Mouse (Mus musculus) skeletal muscle tissue, adult 2 months (tissue): ENCODE measurements around the gene Ccdc107.

Experiments used
- DNase-seq: peaks from one replicate; pipeline ENCODE4 v3.0.0-alpha.2; 2012; ENCODE audit warnings: low read depth, low spot score

Ccdc107 gene

GRCm38 (mm10) chr4:43492821-43493185 lies at the start of gene Ccdc107:
Gene Ccdc107 (plus strand): TSS chr4:43492900.
- peak; percentile 99 for DNase-seq

GRCm38 (mm10) chr4:43443511-43443910 lies 49.2 kb upstream of the Ccdc107 start:
- DNase-seq = no peak

- peak; percentile 66 for DNase-seq
Observed at GRCm38 (mm10) chr4:43447251-43447650, 45.4 kb upstream of the Ccdc107 start.

GRCm38 (mm10) chr4:43448554-43448953 lies 44.1 kb upstream of the Ccdc107 start:
- DNase-seq = no peak

GRCm38 (mm10) chr4:43452315-43452714 lies 40.4 kb upstream of the Ccdc107 start:
- no peak for DNase-seq

GRCm38 (mm10) chr4:43453413-43453812 lies 39.3 kb upstream of the Ccdc107 start:
- no peak for DNase-seq

GRCm38 (mm10) chr4:43454041-43454836 lies 38.5 kb upstream of the Ccdc107 start, which contains the start of gene Cd72:
Gene Cd72 (minus strand): TSS chr4:43454628.
- peak; percentile 36 for DNase-seq

GRCm38 (mm10) chr4:43456470-43456869 lies 36.2 kb upstream of the Ccdc107 start:
- no peak for DNase-seq

GRCm38 (mm10) chr4:43457124-43457523 lies 35.6 kb upstream of the Ccdc107 start:
- DNase-seq = no peak

- DNase-seq = no peak
Observed at GRCm38 (mm10) chr4:43463102-43463501, 29.6 kb upstream of the Ccdc107 start.

GRCm38 (mm10) chr4:43465935-43466334 lies 26.8 kb upstream of the Ccdc107 start:
- no peak for DNase-seq

GRCm38 (mm10) chr4:43466872-43467271 lies 25.8 kb upstream of the Ccdc107 start:
- no peak for DNase-seq

GRCm38 (mm10) chr4:43470301-43470700 lies 22.4 kb upstream of the Ccdc107 start:
- DNase-seq = no peak

GRCm38 (mm10) chr4:43473636-43474035 lies 19.1 kb upstream of the Ccdc107 start:
- no peak for DNase-seq

- DNase-seq = no peak
Observed at GRCm38 (mm10) chr4:43476604-43477003, 16.1 kb upstream of the Ccdc107 start.

GRCm38 (mm10) chr4:43477857-43478533 lies 14.7 kb upstream of the Ccdc107 start:
- peak; percentile 89 for DNase-seq

GRCm38 (mm10) chr4:43478534-43478858 lies 14.2 kb upstream of the Ccdc107 start:
- no peak for DNase-seq

- no peak for DNase-seq
Observed at GRCm38 (mm10) chr4:43478906-43479832, 13.5 kb upstream of the Ccdc107 start.

- DNase-seq = no peak
Observed at GRCm38 (mm10) chr4:43480985-43481384, 11.7 kb upstream of the Ccdc107 start.

GRCm38 (mm10) chr4:43481894-43482456 lies 10.7 kb upstream of the Ccdc107 start:
- DNase-seq = no peak

GRCm38 (mm10) chr4:43482591-43482990 lies 10.1 kb upstream of the Ccdc107 start:
- DNase-seq = no peak
